Mouse (Mus musculus) bone marrow, adult 2 months (tissue): ENCODE data around the gene Cit. TPM values are rescaled to one million over a fixed set of nuclear protein-coding genes. Genes with fewer than 3 reads are reported as not detected.
A peak's percentile ranks its signal among the peaks of the same experiment; 100 is the strongest.

Source experiments
- H3K27ac ChIP-seq: fragments of 200-500 bp; 2 replicates; pipeline ENCODE4 v1.5.1; 2012; ENCODE audit warnings: low read depth, mild to moderate bottlenecking, control low read depth, inconsistent platforms, low read length; ENCODE audit not compliant: control insufficient read depth, poor library complexity, insufficient read depth
- H3K4me1 ChIP-seq: fragments of 200-500 bp; 2 replicates; pipeline ENCODE4 v1.6.1; 2011; ENCODE audit warnings: low read length; ENCODE audit not compliant: control insufficient read depth, insufficient read depth
- H3K4me3 ChIP-seq: fragments of 200-500 bp; replicated peaks from 2 replicates; pipeline ENCODE3; 2011; ENCODE audit warnings: mild to moderate bottlenecking, low read depth, low read length, control low read depth; ENCODE audit not compliant: control insufficient read depth
- CTCF ChIP-seq: fragments of 200-500 bp; IDR thresholded peaks from 2 replicates; pipeline ENCODE4 v1.5.1; 2011; ENCODE audit warnings: low read length, control low read depth; ENCODE audit not compliant: control insufficient read depth, insufficient read depth
- POLR2A ChIP-seq: fragments of 200-500 bp; IDR thresholded peaks from 2 replicates; pipeline ENCODE4 v1.6.1; 2011; ENCODE audit warnings: low read depth, mild to moderate bottlenecking, control low read depth, low read length, borderline replicate concordance; ENCODE audit not compliant: control insufficient read depth
- WGBS: fragments of 180-500 bp; shearing (Covaris S2); methylation state at CpG from one replicate; pipeline ENCODE4 v1.1.7; 2018; 5-methylcytosine and 5-hydroxymethylcytosine counted together
- polyA plus RNA-seq: library from polyadenylated mRNA; stranded (reverse); fragments of >200 nt; gene quantifications from 2 replicates; pipeline ENCODE4 v1.2.4, GENCODE M21; 2011; ENCODE audit warnings: low replicate concordance; ENCODE audit not compliant: missing spikeins, insufficient read depth, insufficient read length

Gene Cit
- polyA plus RNA-seq, 1 experiment = 76.2 TPM

- WGBS = 93% methylated on average over 5 of the region's 5 CpGs
- H3K4me3 ChIP-seq = no peak overlapping the region
- TF ChIP-seq CTCF = no peak
- no peak for TF ChIP-seq POLR2A
- H3K4me1 ChIP-seq = peaks cover 2% of the 10 kb centered on the region; the same call in 1 of the 2 replicates
- no peak overlapping the region for H3K27ac ChIP-seq
These were observed 131.4 kb downstream of the Cit start for GRCm38 (mm10) chr5:115976446-115976845.

- TF ChIP-seq CTCF (no peak), POLR2A (no peak)
These were observed 132.2 kb downstream of the Cit start for GRCm38 (mm10) chr5:115977266-115977665.

GRCm38 (mm10) chr5:115977757-115978156 lies 132.7 kb downstream of the Cit start:
- TF ChIP-seq POLR2A (peak; percentile 66; the same call in 1 of the 2 replicates), CTCF (0 out of 2 replicates have a peak, but pooled peaks have one; percentile 0)
- peaks cover 2% of the 10 kb centered on the region; the same call in 1 of the 2 replicates for H3K4me1 ChIP-seq
- H3K27ac ChIP-seq = peak overlapping the region; percentile 66
- peak overlapping the region; percentile 14 for H3K4me3 ChIP-seq
- 36% methylated on average over 10 of the region's 10 CpGs for WGBS

More at GRCm38 (mm10) chr5:115977266-115977665, 132.2 kb downstream of the Cit start:
- Histone ChIP-seq H3K4me3 (peak overlapping the region; percentile 30), H3K4me1 (peaks cover 2% of the 10 kb centered on the region; the same call in 1 of the 2 replicates), H3K27ac (peak overlapping the region; percentile 66)
- 51% methylated on average over 10 of the region's 10 CpGs for WGBS

GRCm38 (mm10) chr5:115978255-115978654 lies 133.2 kb downstream of the Cit start:
- Histone ChIP-seq H3K27ac (peak overlapping the region; percentile 66), H3K4me3 (no peak overlapping the region), H3K4me1 (peaks cover 2% of the 10 kb centered on the region; the same call in 1 of the 2 replicates)
- TF ChIP-seq POLR2A (no peak), CTCF (no peak)
- 73% methylated on average over 5 of the region's 5 CpGs for WGBS

- no peak overlapping the region for H3K27ac ChIP-seq
- 85% methylated on average over 16 of the region's 16 CpGs for WGBS
These were observed 134.1 kb downstream of the Cit start for GRCm38 (mm10) chr5:115979134-115979696.

GRCm38 (mm10) chr5:115980537-115980936 lies 135.5 kb downstream of the Cit start:
- Histone ChIP-seq H3K4me3 (no peak overlapping the region), H3K4me1 (peaks cover 2% of the 10 kb centered on the region; the same call in 1 of the 2 replicates), H3K27ac (no peak overlapping the region)
- 96% methylated on average over 9 of the region's 9 CpGs for WGBS
- TF ChIP-seq POLR2A (no peak), CTCF (no peak)

More at GRCm38 (mm10) chr5:115979134-115979696, 134.1 kb downstream of the Cit start:
- no peak overlapping the region for H3K4me3 ChIP-seq
- H3K4me1 ChIP-seq = peaks cover 2% of the 10 kb centered on the region; the same call in 1 of the 2 replicates
- TF ChIP-seq POLR2A (no peak), CTCF (peak; percentile 63)

GRCm38 (mm10) chr5:115982671-115983373 lies 137.7 kb downstream of the Cit start:
- H3K27ac ChIP-seq = no peak overlapping the region
- H3K4me1 ChIP-seq = peaks cover under 1% of the 10 kb centered on the region; the same call in 1 of the 2 replicates
- no peak overlapping the region for H3K4me3 ChIP-seq
- no peak for TF ChIP-seq POLR2A
- no peak for TF ChIP-seq CTCF
- WGBS = 39% methylated on average over 7 of the region's 7 CpGs

- Histone ChIP-seq H3K27ac (no peak overlapping the region), H3K4me3 (no peak overlapping the region), H3K4me1 (no peaks in the 10 kb centered on the region)
- TF ChIP-seq POLR2A (no peak), CTCF (no peak)
- 93% methylated on average over 6 of the region's 6 CpGs for WGBS
These were observed 139.3 kb downstream of the Cit start for GRCm38 (mm10) chr5:115984392-115984791.
